Mouse (Mus musculus): ENCODE results near the gene Mical2. TPM values are rescaled to one million over a fixed set of nuclear protein-coding genes. Genes with fewer than 3 reads are reported as not detected.

The Mical2 gene
- polyA plus RNA-seq, 2 experiments = 5.0 to 7.5 TPM

GRCm38 (mm10) chr7:112452471-112452870 lies 226.8 kb downstream of the Mical2 start:
- Histone ChIP-seq H3K36me3 (ENCODE audit: control insufficient read depth, insufficient read depth, low read length) (no peaks in the 10 kb centered on the region), H3K9me3 (ENCODE audit: control insufficient read depth, low read length) (no peaks in the 10 kb centered on the region), H3K4me2 (replicated peaks; ENCODE audit: low read depth, low read length, severe bottlenecking) (no peak overlapping the region), H3K27ac (replicated peaks; ENCODE audit: low read depth, low read length) (no peak overlapping the region), H3K9ac (ENCODE audit: low read depth, low read length, severe bottlenecking) (no peak overlapping the region), H3K4me1 (ENCODE audit: control insufficient read depth, insufficient read depth, low read length) (peaks cover 24% of the 10 kb centered on the region), H3K4me3 (replicated peaks; ENCODE audit: low read length) (no peak overlapping the region), H3K27me3 (ENCODE audit: control insufficient read depth, insufficient read depth, low read length) (no peaks in the 10 kb centered on the region)
- 44% methylated on average over 5 of the region's 5 CpGs for WGBS
- TF ChIP-seq POLR2A (IDR thresholded peaks at IDR 0.05; ENCODE audit: borderline replicate concordance, extremely low read depth, insufficient read depth, insufficient read length) = no peak
- no peak for DNase-seq (ENCODE audit: low spot score)
- no peak for ATAC-seq (ENCODE audit: low FRiP score, low read depth)

GRCm38 (mm10) chr7:112453805-112454214 lies 228.2 kb downstream of the Mical2 start:
- Histone ChIP-seq H3K9me3 (ENCODE audit: control insufficient read depth, low read length) (no peaks in the 10 kb centered on the region), H3K4me1 (ENCODE audit: control insufficient read depth, insufficient read depth, low read length) (peaks cover 34% of the 10 kb centered on the region), H3K4me3 (replicated peaks; ENCODE audit: low read length) (no peak overlapping the region), H3K27ac (replicated peaks; ENCODE audit: low read depth, low read length) (peak overlapping the region; percentile 43; the same call in 1 of the 2 replicates), H3K27me3 (ENCODE audit: control insufficient read depth, insufficient read depth, low read length) (no peaks in the 10 kb centered on the region), H3K36me3 (ENCODE audit: control insufficient read depth, insufficient read depth, low read length) (no peaks in the 10 kb centered on the region), H3K4me2 (replicated peaks; ENCODE audit: low read depth, low read length, severe bottlenecking) (no peak overlapping the region), H3K9ac (ENCODE audit: low read depth, low read length, severe bottlenecking) (no peak overlapping the region)
- TF ChIP-seq POLR2A (IDR thresholded peaks at IDR 0.05; ENCODE audit: borderline replicate concordance, extremely low read depth, insufficient read depth, insufficient read length) = no peak
- DNase-seq (ENCODE audit: low spot score) (no peak), ATAC-seq (ENCODE audit: low FRiP score, low read depth) (no peak)
- 16% methylated on average over 3 of the region's 3 CpGs for WGBS

- H3K27ac ChIP-seq (replicated peaks; ENCODE audit: low read depth, low read length) = 0 out of 2 replicates have a peak overlapping the region, but pooled peaks have one; percentile 10
- H3K9me3 ChIP-seq (ENCODE audit: control insufficient read depth, low read length) = no peaks in the 10 kb centered on the region
- no peak overlapping the region for H3K4me3 ChIP-seq (replicated peaks; ENCODE audit: low read length)
- ATAC-seq (ENCODE audit: low FRiP score, low read depth) (no peak), DNase-seq (ENCODE audit: low spot score) (no peak)
- no peaks in the 10 kb centered on the region for H3K27me3 ChIP-seq (ENCODE audit: control insufficient read depth, insufficient read depth, low read length)
- 0 out of 2 replicates have a peak overlapping the region, but pooled peaks have one; percentile 7 for H3K9ac ChIP-seq (ENCODE audit: low read depth, low read length, severe bottlenecking)
- 53% methylated on average over 6 of the region's 6 CpGs for WGBS
- TF ChIP-seq POLR2A (IDR thresholded peaks at IDR 0.05; ENCODE audit: borderline replicate concordance, extremely low read depth, insufficient read depth, insufficient read length) = no peak
- peaks cover 35% of the 10 kb centered on the region for H3K4me1 ChIP-seq (ENCODE audit: control insufficient read depth, insufficient read depth, low read length)
- H3K4me2 ChIP-seq (replicated peaks; ENCODE audit: low read depth, low read length, severe bottlenecking) = no peak overlapping the region
- no peaks in the 10 kb centered on the region for H3K36me3 ChIP-seq (ENCODE audit: control insufficient read depth, insufficient read depth, low read length)
Measured at GRCm38 (mm10) chr7:112454380-112454779, 228.7 kb downstream of the Mical2 start.

GRCm38 (mm10) chr7:112454951-112455350 lies 229.3 kb downstream of the Mical2 start:
- no peaks in the 10 kb centered on the region for H3K27me3 ChIP-seq (ENCODE audit: control insufficient read depth, insufficient read depth, low read length)
- no peak overlapping the region for H3K9ac ChIP-seq (ENCODE audit: low read depth, low read length, severe bottlenecking)
- H3K9me3 ChIP-seq (ENCODE audit: control insufficient read depth, low read length) = no peaks in the 10 kb centered on the region
- H3K4me1 ChIP-seq (ENCODE audit: control insufficient read depth, insufficient read depth, low read length) = peaks cover 35% of the 10 kb centered on the region
- H3K36me3 ChIP-seq (ENCODE audit: control insufficient read depth, insufficient read depth, low read length) = no peaks in the 10 kb centered on the region
- ATAC-seq (ENCODE audit: low FRiP score, low read depth) (no peak), DNase-seq (ENCODE audit: low spot score) (no peak)
- 92% methylated on average over 2 of the region's 2 CpGs for WGBS
- H3K4me3 ChIP-seq (replicated peaks; ENCODE audit: low read length) = no peak overlapping the region
- H3K4me2 ChIP-seq (replicated peaks; ENCODE audit: low read depth, low read length, severe bottlenecking) = no peak overlapping the region
- TF ChIP-seq POLR2A (IDR thresholded peaks at IDR 0.05; ENCODE audit: borderline replicate concordance, extremely low read depth, insufficient read depth, insufficient read length) = no peak
- no peak overlapping the region for H3K27ac ChIP-seq (replicated peaks; ENCODE audit: low read depth, low read length)

- Histone ChIP-seq H3K27me3 (ENCODE audit: control insufficient read depth, insufficient read depth, low read length) (no peaks in the 10 kb centered on the region), H3K4me1 (ENCODE audit: control insufficient read depth, insufficient read depth, low read length) (peaks cover 35% of the 10 kb centered on the region), H3K9me3 (ENCODE audit: control insufficient read depth, low read length) (no peaks in the 10 kb centered on the region), H3K9ac (ENCODE audit: low read depth, low read length, severe bottlenecking) (no peak overlapping the region), H3K4me2 (replicated peaks; ENCODE audit: low read depth, low read length, severe bottlenecking) (no peak overlapping the region), H3K36me3 (ENCODE audit: control insufficient read depth, insufficient read depth, low read length) (no peaks in the 10 kb centered on the region), H3K27ac (replicated peaks; ENCODE audit: low read depth, low read length) (no peak overlapping the region), H3K4me3 (replicated peaks; ENCODE audit: low read length) (no peak overlapping the region)
- DNase-seq (ENCODE audit: low spot score) = no peak
- no peak for TF ChIP-seq POLR2A (IDR thresholded peaks at IDR 0.05; ENCODE audit: borderline replicate concordance, extremely low read depth, insufficient read depth, insufficient read length)
- WGBS = 75% methylated on average over 5 of the region's 5 CpGs
- no peak for ATAC-seq (ENCODE audit: low FRiP score, low read depth)
Measured at GRCm38 (mm10) chr7:112455566-112456110, 230.0 kb downstream of the Mical2 start.

Data from limb, embryonic 14.5 days (tissue).